Mouse (Mus musculus) ovary, postnatal 14 days (tissue): ENCODE measurements around the gene Scube2.
A peak's percentile ranks its signal among the peaks of the same experiment; 100 is the strongest.

Experiments used
- DNase-seq: peaks from one replicate; pipeline ENCODE4 v3.0.0; 2022; ENCODE audit warnings: low spot score

Scube2 gene

DNA sequence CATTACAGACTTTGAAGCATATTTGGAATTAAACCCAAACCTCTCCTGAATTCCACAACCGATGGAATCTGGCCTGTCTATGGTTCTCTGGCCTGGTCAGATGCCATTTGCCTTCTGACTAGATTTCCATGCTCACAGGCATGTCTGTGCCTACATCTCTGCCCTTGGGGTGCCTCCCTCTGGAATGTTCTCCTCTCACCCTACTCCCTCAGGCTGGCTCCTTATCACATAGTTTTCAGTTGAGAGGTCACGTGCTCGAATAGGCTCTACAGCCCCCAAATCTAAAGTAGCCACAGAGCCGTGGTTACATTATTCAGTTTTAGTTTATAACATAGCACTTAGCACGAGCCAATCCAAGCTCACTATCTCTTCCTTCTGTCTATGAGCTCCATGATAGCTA is 69.9 kb downstream of the Scube2 start:
- DNase-seq: no peak

DNA sequence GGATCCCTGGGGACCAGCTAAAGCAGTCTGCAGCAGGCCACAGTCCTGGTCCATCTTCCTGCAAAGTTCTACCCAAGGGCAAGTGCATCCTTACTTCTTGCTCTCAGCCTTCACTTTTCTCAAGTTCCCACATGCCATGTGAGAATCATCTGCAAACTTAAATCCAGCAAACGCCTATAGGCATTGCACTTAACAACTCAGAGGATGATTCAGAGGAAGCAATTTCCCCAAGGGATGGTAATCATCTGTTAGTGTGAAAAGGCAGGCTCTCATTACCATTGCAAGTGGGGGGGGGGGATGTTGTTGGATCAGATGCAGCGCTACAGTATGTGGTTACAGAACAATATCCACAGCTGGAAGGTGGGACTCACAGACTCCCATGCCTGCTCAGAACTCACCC is 70.9 kb downstream of the Scube2 start:
- DNase-seq: no peak

DNA sequence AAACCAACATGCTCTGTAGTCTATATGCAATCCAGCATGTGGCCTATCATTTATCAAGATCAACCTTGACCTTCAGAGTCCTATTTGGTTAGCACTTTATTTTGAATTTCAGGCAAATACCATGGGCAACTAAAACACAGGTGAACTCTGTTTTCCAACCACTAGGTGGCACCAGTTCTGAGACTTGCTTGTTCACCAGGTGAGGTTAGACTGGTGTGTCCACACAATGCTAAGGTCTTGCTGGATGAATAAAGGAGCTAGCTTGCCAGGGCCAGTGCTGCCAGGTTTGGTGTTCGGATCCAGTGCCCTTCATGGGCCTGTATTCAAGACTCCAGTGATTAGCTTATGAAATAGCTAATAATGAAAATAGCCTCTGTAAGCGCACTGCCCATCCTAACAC is 72.7 kb downstream of the Scube2 start:
- DNase-seq: peak; percentile 58

DNA sequence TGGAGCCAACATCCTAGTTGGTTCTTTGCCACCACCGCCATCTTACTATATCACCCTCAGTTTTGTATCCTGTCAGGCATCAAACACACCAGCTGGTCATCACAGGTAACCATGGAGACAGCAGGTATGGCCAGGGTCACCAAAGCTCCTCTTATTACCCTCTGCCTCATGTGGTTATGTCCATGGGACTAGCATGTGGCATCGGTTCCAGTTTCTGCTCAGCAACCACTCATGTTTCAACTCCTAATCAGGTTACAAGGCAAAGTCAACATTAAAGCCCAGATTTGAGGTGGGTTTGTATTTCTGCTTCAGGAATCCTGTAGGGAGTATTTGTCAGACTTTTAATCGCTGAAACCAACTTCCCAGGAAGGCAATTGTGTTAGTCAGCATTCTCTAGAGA is 74.7 kb downstream of the Scube2 start:
- DNase-seq: no peak

DNA sequence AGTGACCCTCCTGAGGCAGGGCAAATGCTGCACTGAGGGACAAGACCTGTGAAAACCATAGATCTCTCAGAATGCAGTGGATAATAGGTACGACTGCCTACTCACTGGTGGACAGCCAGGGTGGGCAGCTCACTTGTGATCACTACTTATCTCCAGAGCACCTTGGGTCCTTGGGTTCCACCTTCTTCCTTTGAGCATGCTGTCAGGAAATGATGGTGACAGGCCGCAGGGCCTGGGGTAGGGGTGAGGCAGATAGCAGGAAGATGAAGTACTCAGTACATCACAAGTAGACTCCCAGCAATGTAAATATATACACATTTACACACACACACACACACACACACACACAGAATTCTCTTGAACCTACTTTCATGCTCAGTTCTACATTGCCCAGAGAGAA is 77.6 kb downstream of the Scube2 start:
- no peak for DNase-seq

DNA sequence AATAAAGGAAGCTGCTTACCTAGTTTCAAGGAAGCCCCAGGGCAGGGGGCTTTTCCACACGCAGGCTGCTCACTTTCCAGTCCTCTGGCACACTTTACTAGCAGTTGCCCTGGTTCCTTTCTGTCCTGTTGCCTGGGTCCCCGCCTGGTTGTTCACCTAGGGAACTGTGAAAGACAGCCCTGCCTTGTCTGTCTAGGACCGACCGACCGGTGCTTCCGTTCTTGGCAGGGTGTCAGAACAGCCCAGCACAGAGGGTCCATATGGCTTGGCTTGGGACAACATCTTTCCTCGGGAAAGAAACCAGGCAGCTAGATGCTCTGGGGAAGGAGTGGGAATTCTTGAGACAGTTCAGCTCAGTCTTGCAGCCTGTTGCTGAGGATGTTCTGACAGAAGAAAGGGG is 82.2 kb downstream of the Scube2 start:
- DNase-seq: no peak

DNA sequence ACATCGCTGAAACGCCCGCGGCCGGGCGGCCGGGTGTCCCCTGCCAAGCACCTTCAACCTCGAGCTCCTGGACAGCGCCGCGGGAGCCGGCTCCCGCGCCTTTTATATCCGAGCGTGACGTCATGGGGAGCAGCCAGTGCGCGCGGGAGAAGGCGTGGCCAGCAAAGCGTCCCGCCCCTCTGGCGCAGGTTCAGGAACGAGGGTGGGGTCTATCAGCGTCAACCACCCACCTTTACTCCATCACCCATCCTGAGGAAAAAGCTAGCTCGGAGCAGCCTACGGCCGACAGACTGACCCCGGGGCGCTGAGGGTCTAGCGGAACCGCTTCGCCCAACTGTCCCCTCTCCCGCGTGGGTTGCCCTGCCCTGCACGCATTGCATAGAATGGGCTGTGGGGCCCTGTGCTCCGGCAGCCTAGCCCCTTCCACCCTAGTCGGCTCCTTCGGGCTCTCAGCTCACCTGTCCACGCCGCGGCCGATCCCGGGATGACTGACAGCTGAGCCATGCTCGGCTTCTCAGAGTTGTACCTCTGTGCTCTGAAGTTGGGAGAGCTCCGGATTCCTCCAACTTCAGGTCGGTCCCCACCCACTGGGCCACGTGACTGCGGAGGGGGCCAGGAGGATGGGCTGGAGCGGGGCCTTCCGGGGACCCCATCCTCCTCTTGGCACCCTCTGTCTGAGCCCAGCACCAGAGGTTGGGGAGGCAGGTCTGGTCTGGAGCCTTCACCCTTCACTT is 83.8 kb downstream of the Scube2 start, which contains the start of gene Nrip3:
Nrip3 (minus strand) TSS at position 556 of the 734 bp plus-strand sequence.
- DNase-seq: peak; percentile 40

DNA sequence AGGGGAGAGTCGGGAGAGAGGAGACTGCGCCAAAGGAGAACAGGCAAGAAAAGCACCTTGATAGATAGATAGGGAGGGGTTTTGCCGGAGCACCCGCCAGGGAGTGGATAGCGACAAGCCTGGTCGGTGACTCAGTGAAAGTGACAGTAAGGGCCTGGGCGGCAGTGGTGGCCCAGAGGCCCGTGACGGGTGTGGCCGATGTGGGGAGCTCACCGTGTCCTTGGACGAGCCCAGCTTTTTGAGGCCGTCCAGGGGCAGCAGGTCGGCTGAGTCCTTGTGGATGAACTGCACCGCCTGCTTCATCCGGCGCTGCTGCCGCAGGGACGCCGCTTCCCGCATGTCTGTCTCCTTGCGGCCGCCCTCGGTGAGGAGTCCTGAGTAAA is 84.4 kb downstream of the Scube2 start:
- DNase-seq: no peak

DNA sequence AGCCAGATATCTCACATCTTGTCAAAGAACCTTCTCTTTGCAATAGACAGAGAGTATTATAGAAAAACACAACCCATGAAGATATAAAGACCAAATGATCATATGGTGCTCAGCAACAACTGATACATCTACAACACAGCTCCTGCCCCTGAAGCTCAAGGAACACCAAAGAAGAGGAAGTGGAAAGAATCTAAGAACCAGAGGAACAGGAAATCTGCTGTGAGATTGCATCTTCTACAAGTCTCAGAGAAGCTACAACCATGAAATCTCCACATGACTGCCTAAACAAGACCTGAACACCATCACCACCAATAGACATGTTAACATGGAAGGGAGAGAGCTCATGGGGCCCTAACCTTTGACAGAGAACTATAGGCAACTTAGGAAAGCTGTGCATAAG is 93.2 kb downstream of the Scube2 start:
- no peak for DNase-seq

DNA sequence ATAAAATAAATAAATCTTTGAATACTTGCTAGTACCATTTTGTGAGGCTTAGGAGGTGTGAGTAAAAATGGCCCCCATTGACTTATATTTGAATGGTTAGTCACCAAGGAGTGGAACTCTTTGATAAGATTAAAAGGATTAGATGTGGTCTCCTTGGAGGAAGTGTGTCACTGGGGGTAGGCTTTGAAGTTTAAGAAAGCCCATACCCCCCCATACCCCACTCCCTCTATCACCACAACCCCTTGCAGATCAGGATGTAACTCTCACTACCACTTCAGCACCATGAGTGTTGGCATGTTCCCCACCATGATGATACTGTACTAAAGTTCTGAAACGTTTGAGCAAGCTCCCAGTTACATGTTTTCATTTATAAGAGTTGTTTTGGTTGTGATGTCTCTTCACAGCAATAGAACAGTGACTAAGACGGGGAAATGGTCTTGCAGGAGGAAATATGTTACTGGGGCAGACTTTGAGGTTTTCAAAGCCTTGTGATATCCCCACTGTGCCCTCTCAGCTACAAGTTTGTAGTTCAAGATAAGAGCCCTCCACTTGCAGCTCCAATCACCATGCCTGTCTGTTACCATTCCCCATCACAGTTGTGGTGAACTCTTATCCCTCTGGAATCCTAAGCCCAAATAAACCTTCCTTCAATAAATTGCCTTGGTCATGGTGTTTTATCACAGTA is 96.6 kb downstream of the Scube2 start:
- DNase-seq: no peak

DNA sequence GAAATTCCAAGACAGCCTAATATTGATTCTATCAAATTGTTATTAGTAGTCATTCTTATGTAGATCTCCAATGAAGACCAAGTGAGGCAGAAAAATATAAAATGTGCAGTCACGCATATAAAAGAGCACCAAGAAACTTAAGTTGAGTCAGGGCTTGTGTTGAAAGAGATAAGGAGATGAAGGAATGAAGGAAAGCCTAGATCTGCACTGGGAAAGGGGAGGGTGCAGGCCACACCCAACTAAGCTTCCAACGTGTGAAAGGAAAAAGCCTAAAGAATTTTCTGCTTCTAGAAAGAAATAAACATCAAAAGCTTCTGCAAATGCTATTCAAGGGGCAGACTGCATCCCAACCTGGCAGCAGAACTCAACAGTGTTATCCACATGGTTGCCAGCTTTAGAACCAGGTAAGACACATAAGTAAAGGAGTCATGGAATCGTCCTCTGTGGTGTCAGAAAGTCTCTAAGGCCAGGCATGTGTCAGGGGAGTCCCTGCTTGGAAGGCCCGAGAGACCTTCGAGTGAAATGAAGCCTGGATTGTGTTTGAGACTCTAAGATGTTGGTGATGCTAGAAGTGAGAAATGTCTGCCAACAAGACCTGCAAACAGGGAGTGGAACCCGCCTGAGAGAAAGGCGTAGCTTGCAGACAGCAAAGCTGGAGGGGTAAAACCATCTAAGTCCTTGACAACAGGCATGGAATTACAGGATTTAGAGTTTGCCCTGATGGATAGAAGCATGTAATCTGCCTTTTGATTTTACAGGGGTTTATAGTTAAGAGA is 97.7 kb downstream of the Scube2 start:
- DNase-seq: no peak

DNA sequence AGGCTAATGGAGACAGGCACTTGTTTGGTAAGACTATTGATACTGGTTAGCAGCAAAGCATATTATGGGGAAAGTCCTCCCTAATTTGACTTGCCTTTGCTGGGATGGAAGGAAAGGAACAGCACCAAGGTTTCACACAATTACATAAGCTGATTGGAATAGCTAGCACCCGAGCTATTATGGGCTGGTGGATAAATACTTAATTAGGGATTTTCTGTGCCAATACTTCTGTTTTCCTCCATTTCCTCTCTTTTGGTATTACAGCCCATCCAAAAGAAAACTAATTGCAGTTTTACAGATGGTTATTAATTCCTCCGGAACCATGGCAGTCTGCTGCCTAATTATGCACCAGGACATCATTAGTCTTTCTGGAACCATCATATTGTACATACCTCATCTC is 101.5 kb downstream of the Scube2 start:
- DNase-seq: no peak

DNA sequence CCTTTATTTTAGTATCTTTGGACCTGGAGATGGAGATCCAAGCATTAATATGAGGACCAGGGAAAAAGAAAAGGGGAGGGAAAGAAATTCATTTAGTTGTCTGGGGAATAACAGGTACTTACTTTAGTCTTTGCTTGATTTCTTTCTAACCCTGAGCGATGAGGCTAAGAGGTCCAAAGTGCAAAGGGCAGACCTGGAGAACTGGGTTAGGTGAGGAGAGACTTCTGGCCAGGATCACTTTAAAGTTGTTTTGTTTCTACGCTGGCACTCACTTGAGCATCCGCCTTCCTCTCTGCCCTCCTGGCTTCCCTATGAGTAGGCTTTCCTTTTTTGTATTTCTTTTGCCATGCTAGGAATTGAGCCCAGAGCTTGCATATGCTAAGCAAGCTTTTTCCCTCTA is 109.2 kb downstream of the Scube2 start:
- DNase-seq: no peak

DNA sequence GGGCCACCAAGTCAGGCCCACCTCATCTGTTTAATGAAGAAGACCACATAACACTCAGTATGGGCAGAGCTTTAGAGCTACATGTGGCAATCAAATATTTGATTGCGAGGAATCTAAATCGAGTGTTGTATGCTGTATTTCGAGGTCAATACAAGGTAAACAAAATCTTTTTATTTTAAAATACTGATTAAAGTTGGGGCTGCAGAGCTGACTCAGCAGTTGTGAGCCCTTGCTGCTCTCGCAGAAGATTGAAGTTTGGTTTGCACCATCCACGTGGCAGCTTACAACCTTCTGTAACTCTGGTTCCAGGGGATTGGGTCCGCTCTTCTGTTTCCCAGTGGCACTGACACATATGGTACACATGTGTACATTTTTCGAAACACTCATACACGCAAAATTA is 111.4 kb downstream of the Scube2 start:
- DNase-seq: no peak

DNA sequence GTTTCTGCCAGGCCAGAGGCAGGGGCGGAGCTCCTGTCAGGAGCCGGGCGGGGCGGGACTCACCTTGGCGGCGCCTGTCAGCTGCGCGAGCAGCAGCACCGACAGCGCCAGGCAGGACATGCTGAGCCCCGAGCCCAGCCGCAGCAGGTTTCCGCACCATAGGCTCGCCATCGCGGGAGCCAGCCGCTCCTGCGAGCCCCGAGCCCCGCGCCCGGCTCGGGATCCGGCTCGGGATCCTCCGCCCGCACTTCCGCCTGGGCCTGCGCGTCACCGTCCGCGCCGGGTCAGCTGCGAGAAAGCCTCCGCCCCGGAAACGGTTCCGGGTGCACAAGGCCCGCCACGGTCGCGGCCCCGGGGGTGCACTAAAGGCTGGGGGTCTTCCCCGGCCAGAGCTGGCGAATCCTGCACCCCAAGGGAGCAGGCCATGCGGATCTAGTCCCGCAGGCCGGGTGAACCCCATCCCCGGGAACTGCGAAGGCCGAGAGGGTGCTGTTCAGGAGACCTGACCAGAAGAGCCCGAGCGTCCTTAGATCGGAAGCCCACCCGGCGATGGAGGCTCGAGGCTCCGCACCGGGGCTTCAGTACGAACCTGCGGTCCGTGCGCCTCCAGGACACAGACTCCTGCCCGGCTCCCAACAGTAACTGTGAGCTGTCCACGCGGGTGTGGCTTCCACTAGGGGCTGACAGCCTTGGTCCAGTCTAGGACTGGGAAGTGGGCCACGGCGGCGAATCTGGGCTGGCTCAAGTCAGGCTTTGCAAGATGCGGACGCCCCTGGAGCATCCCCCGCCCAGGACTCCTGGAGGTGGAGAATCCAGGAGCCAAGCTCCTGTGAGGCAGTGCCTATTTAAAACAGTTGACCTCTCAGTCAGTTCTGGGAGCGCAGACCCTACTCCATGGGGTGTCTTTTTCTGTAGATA is 113.2 kb downstream of the Scube2 start, which contains the start of gene Tmem9b:
Tmem9b (minus strand) TSS at position 868 of the 918 bp plus-strand sequence.
- DNase-seq: peak; percentile 62

DNA sequence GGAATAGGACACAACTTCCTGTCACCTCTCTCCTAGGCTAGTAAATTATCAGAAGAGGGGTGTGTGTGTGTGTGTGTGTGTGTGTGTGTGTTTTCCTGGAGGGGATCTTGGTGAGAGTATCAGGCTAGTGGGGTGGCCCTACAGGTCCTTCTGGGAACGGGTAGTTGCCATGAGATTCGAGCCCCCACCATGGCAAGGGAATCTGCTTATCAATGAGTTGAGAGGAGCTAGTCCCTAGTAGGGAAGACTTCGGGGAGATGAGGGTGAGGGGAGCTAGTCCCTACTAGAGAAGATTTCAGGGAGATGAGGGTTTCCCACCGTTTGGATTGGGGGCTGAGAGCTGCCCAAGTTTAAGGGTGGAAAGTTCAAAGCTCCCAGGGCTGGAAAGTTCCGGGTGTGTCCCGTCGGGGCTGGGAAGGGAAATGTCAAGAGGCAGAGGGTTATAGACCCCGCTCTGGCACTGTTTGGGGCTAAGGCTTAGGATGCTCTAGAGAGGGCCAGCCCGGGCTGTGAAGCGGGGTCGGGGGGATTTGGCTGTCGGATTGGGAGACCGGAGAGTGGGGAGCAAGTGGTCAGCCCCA is 114.0 kb downstream of the Scube2 start:
- no peak for DNase-seq
